Mouse (Mus musculus): ENCODE measurements around the gene Ppp1r3d. TPM values are rescaled to one million over a fixed set of nuclear protein-coding genes. Genes with fewer than 3 reads are reported as not detected.

Ppp1r3d gene
- polyA plus RNA-seq, 1 experiment from 2014 or later = 2.4 TPM

DNA sequence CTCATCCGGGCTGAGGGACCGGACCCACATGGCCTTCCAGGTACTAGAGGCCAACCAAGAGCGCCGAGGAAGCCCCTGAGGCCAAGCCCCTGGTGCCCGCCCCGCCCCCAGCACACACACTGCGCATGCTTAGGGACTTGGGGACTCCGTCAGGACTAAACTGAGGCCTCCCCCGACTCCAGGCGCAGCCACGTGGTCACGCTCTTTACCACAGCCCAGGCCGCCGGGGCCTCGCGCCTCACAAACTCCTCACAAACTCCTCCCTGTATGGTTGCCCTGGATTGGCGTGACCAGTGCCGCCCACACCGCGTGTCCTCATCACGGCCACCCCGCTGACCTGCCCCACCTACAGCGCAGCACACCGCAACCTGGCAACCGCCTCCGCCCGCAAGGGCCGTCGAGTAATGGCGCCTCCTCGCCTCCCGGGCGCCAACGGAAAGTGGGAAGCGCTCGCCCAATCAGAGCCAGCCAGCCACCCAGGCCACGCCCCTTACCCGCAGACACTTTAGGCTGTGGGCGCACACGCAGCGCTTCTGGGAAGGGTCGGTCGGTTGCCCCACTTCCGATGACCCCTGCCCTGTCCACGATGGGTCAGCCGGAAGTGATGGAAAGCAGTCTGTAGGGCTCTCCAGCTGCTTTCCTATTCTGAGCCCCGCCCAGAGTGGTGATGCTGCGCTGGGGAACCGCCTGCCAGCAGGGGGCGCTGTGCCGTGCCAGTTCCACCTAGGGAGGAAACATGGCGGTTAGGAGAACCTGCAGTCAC lies 7.0 kb downstream of the Ppp1r3d start, which contains the start of gene Sycp2:
Gene Sycp2, minus strand, starts transcription at position 633 of the 763 bp plus-strand sequence.
- Histone ChIP-seq H3K36me3 (ENCODE audit: control insufficient read depth, insufficient read depth) (no peaks in the 10 kb centered on the region), H3K9ac (replicated peaks; ENCODE audit: low read depth, low read length) (no peak within 1 kb of the TSS), H3K9me3 (ENCODE audit: control insufficient read depth, low read length) (peaks cover 3% of the 10 kb centered on the region; the same call in 1 of the 2 replicates), H3K27ac (ENCODE audit: low read length) (no peak within 1 kb of the TSS), H3K4me3 (replicated peaks; ENCODE audit: low read length) (no peak within 1 kb of the TSS), H3K27me3 (replicated peaks; ENCODE audit: control insufficient read depth, insufficient read depth, low read length) (no peaks in the 10 kb centered on the region; the same call in 1 of the 2 replicates), H3K4me1 (replicated peaks; ENCODE audit: control insufficient read depth, insufficient read depth, low read length) (no peaks in the 10 kb centered on the region), H3K4me2 (ENCODE audit: low read length) (no peak within 1 kb of the TSS)
- WGBS = 88% methylated on average over 52 of the region's 52 CpGs
- no peak for ATAC-seq

Other genes starting within 250 kb of the Ppp1r3d start
- 0.19 and 0.46 TPM in 2 replicates for gene Sycp2, start 6.8 kb downstream of the Ppp1r3d start, polyA plus RNA-seq (2015; fragmentation: Nextera tagmentation; extraction: Ambion mirVana)
- 6.2 and 6.4 TPM in 2 replicates for gene Fam217b, start 52 bp upstream of the Ppp1r3d start, polyA plus RNA-seq (2015; fragmentation: Nextera tagmentation; extraction: Ambion mirVana)
- 0.16 and 0.18 TPM in 2 replicates for gene Cdh26, start 16.1 kb upstream of the Ppp1r3d start, polyA plus RNA-seq (2015; fragmentation: Nextera tagmentation; extraction: Ambion mirVana)

Measured in forebrain, embryonic 16.5 days (tissue).